Mouse (Mus musculus): Measurements from ENCODE around the gene Dapk1.
A peak's percentile ranks its signal among the peaks of the same experiment; 100 is the strongest.

Gene Dapk1

GRCm38 (mm10) chr13:60618287-60618686 is 16.5 kb downstream of the Dapk1 start:
- no peak for DNase-seq

GRCm38 (mm10) chr13:60619723-60620122 is 18.0 kb downstream of the Dapk1 start:
- no peak for DNase-seq

- DNase-seq, result no peak
Observed at GRCm38 (mm10) chr13:60621411-60621965, 19.7 kb downstream of the Dapk1 start.

- no peak for DNase-seq
Observed at GRCm38 (mm10) chr13:60625581-60625980, 23.8 kb downstream of the Dapk1 start.

GRCm38 (mm10) chr13:60627843-60628656 is 26.3 kb downstream of the Dapk1 start:
- no peak for DNase-seq

- no peak for DNase-seq
Observed at GRCm38 (mm10) chr13:60628657-60628950, 26.9 kb downstream of the Dapk1 start.

- no peak for DNase-seq
Observed at GRCm38 (mm10) chr13:60629419-60629818, 27.7 kb downstream of the Dapk1 start.

GRCm38 (mm10) chr13:60633945-60634344 is 32.2 kb downstream of the Dapk1 start:
- no peak for DNase-seq

GRCm38 (mm10) chr13:60635636-60636035 is 33.9 kb downstream of the Dapk1 start:
- DNase-seq, result no peak

GRCm38 (mm10) chr13:60639482-60640055 is 37.8 kb downstream of the Dapk1 start:
- no peak for DNase-seq

GRCm38 (mm10) chr13:60640420-60640819 is 38.7 kb downstream of the Dapk1 start:
- no peak for DNase-seq

- DNase-seq, result no peak
Observed at GRCm38 (mm10) chr13:60644457-60644889, 42.7 kb downstream of the Dapk1 start.

- DNase-seq, result no peak
Observed at GRCm38 (mm10) chr13:60646791-60647190, 45.0 kb downstream of the Dapk1 start.

GRCm38 (mm10) chr13:60648350-60648749 is 46.6 kb downstream of the Dapk1 start:
- no peak for DNase-seq

- DNase-seq, result no peak
Observed at GRCm38 (mm10) chr13:60650000-60650399, 48.3 kb downstream of the Dapk1 start.

GRCm38 (mm10) chr13:60654017-60654565 is 52.3 kb downstream of the Dapk1 start:
- no peak for DNase-seq

- no peak for DNase-seq
Observed at GRCm38 (mm10) chr13:60655246-60655645, 53.5 kb downstream of the Dapk1 start.

- DNase-seq, result no peak
Observed at GRCm38 (mm10) chr13:60659600-60659999, 57.9 kb downstream of the Dapk1 start.

- DNase-seq, result peak; percentile 61
Observed at GRCm38 (mm10) chr13:60660056-60660455, 58.3 kb downstream of the Dapk1 start.

GRCm38 (mm10) chr13:60660711-60661261 is 59.0 kb downstream of the Dapk1 start:
- DNase-seq, result no peak

- no peak for DNase-seq
Observed at GRCm38 (mm10) chr13:60662493-60663177, 60.9 kb downstream of the Dapk1 start.

GRCm38 (mm10) chr13:60664058-60664457 is 62.3 kb downstream of the Dapk1 start:
- DNase-seq, result no peak

GRCm38 (mm10) chr13:60664816-60665215 is 63.1 kb downstream of the Dapk1 start:
- no peak for DNase-seq

All from lung, postnatal 14 days (tissue).